Comparison of ENCODE assay signal across 13 mouse cellular contexts in genomic region chr11:69754233-69754632, GRCm38 (mm10). TPM values are rescaled to one million over a fixed set of nuclear protein-coding genes. Genes with fewer than 3 reads are reported as not detected.
DNase-seq lines count a peak whose midpoint lies in the region; ATAC-seq and TF ChIP-seq lines count a peak whose summit lies in the region.
"Had no signal": no experiment of that assay in that cellular context is flagged by ENCODE, and none has a peak within 500 bp of the region (broad histone marks: within the 10 kb centered on the region; RNA-seq: fewer than 3 reads in every experiment).

No protein-coding gene starts in this region.

- no peak for DNase-seq in forebrain, embryonic 11.5 days (ENCODE audit: low spot score)
- DNase-seq in liver, embryonic 11.5 days (ENCODE audit: low spot score): no peak
- no peak for DNase-seq in liver, postnatal 0 days
- peak; percentile 54 for DNase-seq in induced T-regulatory cell, adult 2 months (ENCODE audit: low read depth)
- DNase-seq in adrenal gland, postnatal 14 days: no peak
- DNase-seq: heart, adult 11 months had no signal

- H3K9me3 ChIP-seq in forebrain, embryonic 12.5 days: no peaks in the 10 kb centered on the region
- H3K9me3 ChIP-seq in forebrain, embryonic 11.5 days (ENCODE audit: control insufficient read depth, low read length): no peaks in the 10 kb centered on the region
- H3K9me3 ChIP-seq in liver, embryonic 11.5 days (ENCODE audit: control insufficient read depth, low read length): no peaks in the 10 kb centered on the region
- no peaks in the 10 kb centered on the region for H3K9me3 ChIP-seq in liver, postnatal 0 days (ENCODE audit: low read length)
- H3K9me3 ChIP-seq in neural tube, embryonic 13.5 days: no peaks in the 10 kb centered on the region

- H3K4me1 ChIP-seq in forebrain, embryonic 12.5 days: peaks cover 48% of the 10 kb centered on the region
- peaks cover 7% of the 10 kb centered on the region for H3K4me1 ChIP-seq in forebrain, embryonic 11.5 days (replicated peaks; ENCODE audit: control insufficient read depth, insufficient read depth, low read length)
- peaks cover 50% of the 10 kb centered on the region for H3K4me1 ChIP-seq in liver, embryonic 11.5 days (replicated peaks; ENCODE audit: control insufficient read depth, insufficient read depth, low read length)
- H3K4me1 ChIP-seq in liver, postnatal 0 days (ENCODE audit: insufficient read depth): peaks cover 36% of the 10 kb centered on the region
- H3K4me1 ChIP-seq in neural tube, embryonic 13.5 days (replicated peaks): peaks cover 66% of the 10 kb centered on the region

- 88% methylated on average over 5 of the region's 5 CpGs for WGBS in forebrain, embryonic 12.5 days
- WGBS in forebrain, embryonic 11.5 days: 82% methylated on average over 5 of the region's 5 CpGs
- WGBS in liver, embryonic 11.5 days: 72% methylated on average over 5 of the region's 5 CpGs
- 72% methylated on average over 5 of the region's 5 CpGs for WGBS in liver, postnatal 0 days (ENCODE audit: insufficient replicate concordance)
- 93% methylated on average over 5 of the region's 5 CpGs for WGBS in neural tube, embryonic 13.5 days

- H3K4me2 ChIP-seq in forebrain, embryonic 12.5 days: peak overlapping the region; percentile 8; the same call in 1 of the 2 replicates
- H3K4me2 ChIP-seq in forebrain, embryonic 11.5 days (ENCODE audit: low read depth, low read length, severe bottlenecking): no peak overlapping the region
- H3K4me2 ChIP-seq in liver, embryonic 11.5 days: peak overlapping the region; percentile 55
- H3K4me2 ChIP-seq in liver, postnatal 0 days (ENCODE audit: low read depth, low read length): no peak overlapping the region
- peak overlapping the region; percentile 92 for H3K4me2 ChIP-seq in neural tube, embryonic 13.5 days
- H3K4me2 ChIP-seq: lung, embryonic 14.5 days had no signal

- H3K9ac ChIP-seq in forebrain, embryonic 12.5 days: no peak overlapping the region
- no peak overlapping the region for H3K9ac ChIP-seq in forebrain, embryonic 11.5 days (ENCODE audit: low read length)
- no peak overlapping the region for H3K9ac ChIP-seq in liver, embryonic 11.5 days (ENCODE audit: low read depth, low read length)
- no peak overlapping the region for H3K9ac ChIP-seq in liver, postnatal 0 days (replicated peaks)
- H3K9ac ChIP-seq in neural tube, embryonic 13.5 days: no peak overlapping the region
- H3K9ac ChIP-seq: lung, embryonic 14.5 days had no signal

- TF ChIP-seq EP300 in liver, postnatal 0 days (IDR thresholded peaks at IDR 0.05; ENCODE audit: low read depth): no peak

- no peaks in the 10 kb centered on the region for H3K36me3 ChIP-seq in forebrain, embryonic 12.5 days (replicated peaks)
- H3K36me3 ChIP-seq in forebrain, embryonic 11.5 days (ENCODE audit: control insufficient read depth, insufficient read depth, low read length): no peaks in the 10 kb centered on the region; the same call in 1 of the 2 replicates
- no peaks in the 10 kb centered on the region for H3K36me3 ChIP-seq in liver, embryonic 11.5 days (ENCODE audit: control insufficient read depth, insufficient read depth, low read length)
- 0 out of 2 replicates have a peak, but pooled peaks cover 5% of the 10 kb centered on the region for H3K36me3 ChIP-seq in liver, postnatal 0 days (replicated peaks; ENCODE audit: insufficient read depth, low read length)
- no peaks in the 10 kb centered on the region for H3K36me3 ChIP-seq in neural tube, embryonic 13.5 days

- no peaks in the 10 kb centered on the region for H3K27me3 ChIP-seq in forebrain, embryonic 12.5 days
- no peaks in the 10 kb centered on the region for H3K27me3 ChIP-seq in forebrain, embryonic 11.5 days (ENCODE audit: control insufficient read depth, insufficient read depth, low read length)
- H3K27me3 ChIP-seq in liver, embryonic 11.5 days (replicated peaks; ENCODE audit: control insufficient read depth, insufficient read depth, low read length): no peaks in the 10 kb centered on the region
- H3K27me3 ChIP-seq in liver, postnatal 0 days (ENCODE audit: insufficient read depth, low read length): no peaks in the 10 kb centered on the region
- no peaks in the 10 kb centered on the region for H3K27me3 ChIP-seq in neural tube, embryonic 13.5 days

- no peak overlapping the region for H3K4me3 ChIP-seq in forebrain, embryonic 12.5 days (replicated peaks)
- H3K4me3 ChIP-seq in forebrain, embryonic 11.5 days (ENCODE audit: low read depth, low read length): no peak overlapping the region
- no peak overlapping the region for H3K4me3 ChIP-seq in liver, embryonic 11.5 days (ENCODE audit: low read depth, low read length)
- no peak overlapping the region for H3K4me3 ChIP-seq in liver, postnatal 0 days (ENCODE audit: low read depth, low read length)
- H3K4me3 ChIP-seq in neural tube, embryonic 13.5 days: no peak overlapping the region

- ATAC-seq in forebrain, embryonic 12.5 days (ENCODE audit: low FRiP score): no peak
- ATAC-seq in forebrain, embryonic 11.5 days (replicated peaks; ENCODE audit: low FRiP score): no peak
- no peak for ATAC-seq in liver, embryonic 11.5 days (replicated peaks; ENCODE audit: low FRiP score)
- no peak for ATAC-seq in liver, postnatal 0 days
- ATAC-seq in neural tube, embryonic 13.5 days (ENCODE audit: low read depth): no peak
- no peak for ATAC-seq in megakaryocyte progenitor cell, adult 5-6 weeks (replicated peaks; ENCODE audit: poor library complexity)

- no peak for TF ChIP-seq CTCF in liver, postnatal 0 days (IDR thresholded peaks at IDR 0.05; ENCODE audit: low read depth)

- no peak overlapping the region for H3K27ac ChIP-seq in forebrain, embryonic 12.5 days
- no peak overlapping the region for H3K27ac ChIP-seq in forebrain, embryonic 11.5 days (ENCODE audit: low read depth, low read length)
- peak overlapping the region; percentile 17; the same call in 1 of the 2 replicates for H3K27ac ChIP-seq in liver, embryonic 11.5 days (ENCODE audit: low read depth, low read length)
- no peak overlapping the region for H3K27ac ChIP-seq in liver, postnatal 0 days (ENCODE audit: low read depth)
- no peak overlapping the region for H3K27ac ChIP-seq in neural tube, embryonic 13.5 days (replicated peaks)

RNA-seq across cellular contexts. Expression of gene Polr2a, which starts 4.2 kb away (rescaled TPM):
- polyA plus RNA-seq in forebrain, embryonic 12.5 days (2016; fragmentation: Nextera tagmentation; extraction: Ambion mirVana): 31.3 and 35.4 TPM in 2 replicates
- 61.2 and 65.7 TPM in 2 replicates for polyA plus RNA-seq in forebrain, embryonic 11.5 days (2014; fragmentation: Nextera tagmentation; extraction: Ambion mirVana)
- polyA plus RNA-seq in liver, embryonic 11.5 days (2014; fragmentation: Nextera tagmentation; extraction: Ambion mirVana): 46.1 and 48.9 TPM in 2 replicates
- 6.6 and 6.8 TPM in 2 replicates for polyA plus RNA-seq in liver, postnatal 0 days (2015; fragmentation: Nextera tagmentation; extraction: Ambion mirVana)
- polyA plus RNA-seq in neural tube, embryonic 13.5 days (2015; fragmentation: Nextera tagmentation; extraction: Ambion mirVana): 22.9 and 27.2 TPM in 2 replicates
- 78.0 and 84.0 TPM in 2 replicates for total RNA-seq in adrenal gland, postnatal 14 days (2021)
- total RNA-seq in megakaryocyte progenitor cell, adult 5-6 weeks (2015): 140 and 147 TPM in 2 replicates
- 21.0 and 34.4 TPM in 2 replicates for total RNA-seq in megakaryocyte progenitor cell, adult 5-6 weeks (2017)

RNA-seq across cellular contexts. Expression of gene Slc35g3, which starts 7.5 kb away (rescaled TPM):
- polyA plus RNA-seq in forebrain, embryonic 12.5 days (2016; fragmentation: Nextera tagmentation; extraction: Ambion mirVana): 0.13 and 0.33 TPM in 2 replicates
- not detected in 2 replicates for polyA plus RNA-seq in forebrain, embryonic 11.5 days (2014; fragmentation: Nextera tagmentation; extraction: Ambion mirVana)
- polyA plus RNA-seq in liver, embryonic 11.5 days (2014; fragmentation: Nextera tagmentation; extraction: Ambion mirVana): not detected in 2 replicates
- polyA plus RNA-seq in liver, postnatal 0 days (2015; fragmentation: Nextera tagmentation; extraction: Ambion mirVana): not detected in 2 replicates
- polyA plus RNA-seq in neural tube, embryonic 13.5 days (2015; fragmentation: Nextera tagmentation; extraction: Ambion mirVana): 0.13 TPM in 1 of 2 replicates, not detected in the other
- not detected in 2 replicates for total RNA-seq in adrenal gland, postnatal 14 days (2021)
- not detected in 2 replicates for total RNA-seq in megakaryocyte progenitor cell, adult 5-6 weeks (2015)
- not detected in 2 replicates for total RNA-seq in megakaryocyte progenitor cell, adult 5-6 weeks (2017)
- total RNA-seq: adrenal gland, postnatal 4 days; heart, postnatal 4 days had no signal
- polyA plus RNA-seq: cerebellum, adult 2 months had no signal

RNA-seq across cellular contexts. Expression of gene Zbtb4, which starts 11.5 kb away (rescaled TPM):
- polyA plus RNA-seq in forebrain, embryonic 12.5 days (2016; fragmentation: Nextera tagmentation; extraction: Ambion mirVana): 1.3 and 1.5 TPM in 2 replicates
- 1.1 and 1.4 TPM in 2 replicates for polyA plus RNA-seq in forebrain, embryonic 11.5 days (2014; fragmentation: Nextera tagmentation; extraction: Ambion mirVana)
- polyA plus RNA-seq in liver, embryonic 11.5 days (2014; fragmentation: Nextera tagmentation; extraction: Ambion mirVana): 0.90 and 1.0 TPM in 2 replicates
- 0.67 and 0.75 TPM in 2 replicates for polyA plus RNA-seq in liver, postnatal 0 days (2015; fragmentation: Nextera tagmentation; extraction: Ambion mirVana)
- polyA plus RNA-seq in neural tube, embryonic 13.5 days (2015; fragmentation: Nextera tagmentation; extraction: Ambion mirVana): 2.5 and 2.9 TPM in 2 replicates
- total RNA-seq in adrenal gland, postnatal 14 days (2021): 39.9 and 42.4 TPM in 2 replicates
- 1.3 and 1.5 TPM in 2 replicates for total RNA-seq in megakaryocyte progenitor cell, adult 5-6 weeks (2015)
- total RNA-seq in megakaryocyte progenitor cell, adult 5-6 weeks (2017): 0.51 and 0.54 TPM in 2 replicates

RNA-seq across cellular contexts. Expression of gene Chrnb1, which starts 41.5 kb away (rescaled TPM):
- polyA plus RNA-seq in forebrain, embryonic 12.5 days (2016; fragmentation: Nextera tagmentation; extraction: Ambion mirVana): 1.2 and 1.8 TPM in 2 replicates
- 0.73 and 1.1 TPM in 2 replicates for polyA plus RNA-seq in forebrain, embryonic 11.5 days (2014; fragmentation: Nextera tagmentation; extraction: Ambion mirVana)
- polyA plus RNA-seq in liver, embryonic 11.5 days (2014; fragmentation: Nextera tagmentation; extraction: Ambion mirVana): 1.3 and 1.4 TPM in 2 replicates
- 0.73 and 0.76 TPM in 2 replicates for polyA plus RNA-seq in liver, postnatal 0 days (2015; fragmentation: Nextera tagmentation; extraction: Ambion mirVana)
- polyA plus RNA-seq in neural tube, embryonic 13.5 days (2015; fragmentation: Nextera tagmentation; extraction: Ambion mirVana): 2.4 and 4.5 TPM in 2 replicates
- 2.4 and 3.2 TPM in 2 replicates for total RNA-seq in adrenal gland, postnatal 14 days (2021)
- total RNA-seq in megakaryocyte progenitor cell, adult 5-6 weeks (2015): 0.24 and 1.6 TPM in 2 replicates
- total RNA-seq in megakaryocyte progenitor cell, adult 5-6 weeks (2017): 0.04 and 0.44 TPM in 2 replicates

RNA-seq across cellular contexts. Expression of gene Fgf11, which starts 47.4 kb away (rescaled TPM):
- 2.6 and 3.2 TPM in 2 replicates for polyA plus RNA-seq in forebrain, embryonic 12.5 days (2016; fragmentation: Nextera tagmentation; extraction: Ambion mirVana)
- polyA plus RNA-seq in forebrain, embryonic 11.5 days (2014; fragmentation: Nextera tagmentation; extraction: Ambion mirVana): 1.3 and 1.7 TPM in 2 replicates
- 1.2 TPM in 2 replicates for polyA plus RNA-seq in liver, embryonic 11.5 days (2014; fragmentation: Nextera tagmentation; extraction: Ambion mirVana)
- polyA plus RNA-seq in liver, postnatal 0 days (2015; fragmentation: Nextera tagmentation; extraction: Ambion mirVana): 0.04 and 0.07 TPM in 2 replicates
- 6.8 and 8.9 TPM in 2 replicates for polyA plus RNA-seq in neural tube, embryonic 13.5 days (2015; fragmentation: Nextera tagmentation; extraction: Ambion mirVana)
- total RNA-seq in adrenal gland, postnatal 14 days (2021): 3.5 and 3.8 TPM in 2 replicates
- total RNA-seq in megakaryocyte progenitor cell, adult 5-6 weeks (2015): 0.22 and 0.52 TPM in 2 replicates
- 0.21 and 0.41 TPM in 2 replicates for total RNA-seq in megakaryocyte progenitor cell, adult 5-6 weeks (2017)

Comparison
In these comparisons a context has a peak if more than half of its experiments do, and no peak if none do; other contexts are left out.
1. H3K4me2 ChIP-seq: peak in forebrain, embryonic 12.5 days (single experiment), liver, embryonic 11.5 days (single experiment) and neural tube, embryonic 13.5 days (single experiment); none in forebrain, embryonic 11.5 days (single experiment) and liver, postnatal 0 days (single experiment).